Mouse (Mus musculus) Patski (cell line): ENCODE measurements around the gene Vmn1r122. TPM values are rescaled to one million over a fixed set of nuclear protein-coding genes. Genes with fewer than 3 reads are reported as not detected.
"Not testable (repeated sequence)": the region's sequence is repeated elsewhere in the genome, so short reads cannot be mapped to it uniquely, and the experiment has no call there.

Experiments used
- ATAC-seq: fragments of 100-300 bp; one replicate; pipeline ENCODE4 v1.8.0; 2021
- CTCF ChIA-PET: fragments of 350-600 bp; sonication (Branson Sonifier 250); formaldehyde crosslinking; loops from one replicate; lab custom pipeline; 2022; ENCODE audit warnings: inconsistent platforms; lab: Charles Lee
- POLR2A ChIA-PET: fragments of 350-600 bp; sonication (Branson Sonifier 250); formaldehyde crosslinking; loops from one replicate; lab custom pipeline; 2022; ENCODE audit warnings: antibody characterized with exemption, inconsistent platforms; lab: Charles Lee
- DNase-seq: peaks from one replicate; pipeline ENCODE4 v3.0.0-alpha.2; 2011; ENCODE audit warnings: low read depth, low spot score
- H3K27me3 ChIP-seq: fragments of 371-371 bp; one replicate; pipeline ENCODE4 v1.5.1; 2021
- in situ Hi-C: fragments of 300-500 bp; cut with MboI; formaldehyde crosslinking; loops from 3 replicates; pipeline ENCODE4 v1.11.1; 2018; ENCODE audit warnings: low pct_unique_long_range_greater_than_20kb, mixed read lengths
- polyA plus RNA-seq: library from polyadenylated mRNA; unstranded; gene quantifications from one replicate; pipeline ENCODE4 v1.2.3, GENCODE M21; 2021

The Vmn1r122 gene
- polyA plus RNA-seq: not detected

DNA sequence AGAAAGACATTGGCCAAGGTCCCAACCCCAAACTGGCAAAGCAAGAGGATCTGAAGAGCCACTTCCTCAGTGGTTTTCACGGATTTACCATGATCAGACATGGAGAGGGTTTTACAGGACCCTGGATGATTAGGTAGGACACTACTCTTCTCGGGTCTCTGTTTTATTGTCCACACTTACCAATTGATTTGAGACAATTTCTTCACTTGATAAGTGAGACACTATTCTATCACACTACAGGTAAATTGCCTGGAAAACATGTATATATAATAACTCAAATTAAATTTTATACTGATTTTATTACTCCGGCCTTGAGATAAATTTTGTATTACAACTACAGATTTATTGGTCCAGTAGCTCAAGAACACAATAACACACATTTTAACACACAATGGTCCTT is at the start of gene Vmn1r122:
Gene Vmn1r122 (minus strand): TSS at position 101 of the 400 bp plus-strand sequence.
- in situ Hi-C loops, ATAC-seq, H3K27me3 ChIP-seq, CTCF ChIA-PET, POLR2A ChIA-PET, DNase-seq: not testable (repeated sequence)

DNA sequence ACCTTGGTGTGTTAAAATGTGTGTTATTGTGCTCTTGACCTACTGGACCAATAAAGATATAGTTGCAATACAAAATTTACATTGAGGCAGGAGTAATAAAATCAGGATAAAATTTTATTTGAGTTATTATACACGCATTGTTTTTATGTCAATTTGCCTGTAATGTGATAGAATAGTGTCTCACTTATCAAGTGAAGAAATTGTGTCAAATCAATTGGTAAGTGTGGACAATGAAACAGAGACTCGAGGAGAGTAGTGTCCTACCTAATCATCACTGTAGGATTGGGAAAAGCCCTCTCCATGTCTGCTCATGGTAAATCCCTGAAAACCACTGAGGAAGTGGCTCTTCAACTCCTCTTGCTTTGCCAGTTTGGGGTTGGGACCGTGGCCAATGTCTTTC is 28.0 kb upstream of the Vmn1r122 start, which contains the start of gene Vmn1r123:
Gene Vmn1r123 (plus strand): TSS at position 301 of the 400 bp plus-strand sequence.
- DNase-seq, CTCF ChIA-PET, H3K27me3 ChIP-seq, in situ Hi-C loops, POLR2A ChIA-PET, ATAC-seq: not testable (repeated sequence)

DNA sequence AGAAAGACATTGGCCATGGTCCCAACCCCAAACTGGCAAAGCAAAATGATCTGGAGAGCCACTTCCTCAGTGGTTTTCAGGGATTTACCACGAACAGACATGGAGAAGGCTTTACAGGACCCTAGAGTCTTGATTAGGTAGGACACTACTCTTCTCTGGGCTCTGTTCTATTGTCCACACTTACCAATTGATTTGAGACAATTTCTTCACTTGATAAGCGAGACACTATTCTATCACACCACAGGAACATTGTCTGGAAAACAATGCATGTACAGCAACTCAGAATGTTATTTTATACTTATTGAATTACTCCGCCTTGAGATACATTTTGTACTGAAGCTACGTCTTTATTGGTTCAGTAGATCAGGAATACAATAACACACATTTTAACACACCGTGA is 35.5 kb downstream of the Vmn1r122 start, which contains the start of gene Vmn1r121:
Gene Vmn1r121 (minus strand): TSS at position 101 of the 400 bp plus-strand sequence.
- in situ Hi-C loops, CTCF ChIA-PET, POLR2A ChIA-PET, ATAC-seq, DNase-seq, H3K27me3 ChIP-seq: not testable (repeated sequence)

Other genes with a start within 250 kb of the Vmn1r122 start
- gene Vmn1r118, start 221.8 kb downstream of the Vmn1r122 start, polyA plus RNA-seq: not detected
- not detected for gene Vmn1r119, start 121.7 kb downstream of the Vmn1r122 start, polyA plus RNA-seq
- gene Vmn1r120, start 80.3 kb downstream of the Vmn1r122 start, polyA plus RNA-seq: not detected
- gene Vmn1r121, start 35.6 kb downstream of the Vmn1r122 start, polyA plus RNA-seq: not detected
- gene Vmn1r123, start 28.1 kb upstream of the Vmn1r122 start, polyA plus RNA-seq: not detected
- not detected for gene Gm5157, start 56.3 kb upstream of the Vmn1r122 start, polyA plus RNA-seq
- not detected for gene Vmn1r124, start 126.5 kb upstream of the Vmn1r122 start, polyA plus RNA-seq
- gene Vmn1r125, start 138.1 kb upstream of the Vmn1r122 start, polyA plus RNA-seq: not detected
- gene Vmn1r126, start 167.3 kb upstream of the Vmn1r122 start, polyA plus RNA-seq: not detected
- gene Vmn1r127, start 185.7 kb upstream of the Vmn1r122 start, polyA plus RNA-seq: not detected
- not detected for gene Vmn1r128, start 215.2 kb upstream of the Vmn1r122 start, polyA plus RNA-seq
- not detected for gene Vmn1r129, start 227.2 kb upstream of the Vmn1r122 start, polyA plus RNA-seq